Mouse (Mus musculus) heart, postnatal 0 days (tissue): ENCODE results near the gene Hapln4.

Source experiments
- CTCF ChIP-seq: IDR thresholded peaks from 2 replicates; pipeline ENCODE4 v1.5.1; 2016; ENCODE audit warnings: antibody characterized with exemption, control low read depth, low read depth
- EP300 ChIP-seq: IDR thresholded peaks from 2 replicates; pipeline ENCODE4 v1.6.1; 2016; ENCODE audit warnings: antibody characterized with exemption, low read depth

GRCm38 (mm10) chr8:70057721-70058120, 25.5 kb upstream of the Hapln4 start:
- no peak for TF ChIP-seq CTCF
- TF ChIP-seq EP300 = no peak
